Mouse (Mus musculus): ENCODE measurements around the gene Rfk.

Gene Rfk

GRCm38 (mm10) chr19:17393841-17394591, at the start of gene Rfk:
TSS of gene Rfk (plus strand) at chr19:17394043.
- peak; percentile 96 to 97 for DNase-seq

GRCm38 (mm10) chr19:17344881-17345280, 49.0 kb upstream of the Rfk start:
- no peak for DNase-seq

- DNase-seq = no peak
Measured at GRCm38 (mm10) chr19:17346716-17347474, 46.9 kb upstream of the Rfk start.

- no peak for DNase-seq
Measured at GRCm38 (mm10) chr19:17347852-17348251, 46.0 kb upstream of the Rfk start.

GRCm38 (mm10) chr19:17353727-17354126, 40.1 kb upstream of the Rfk start:
- no peak for DNase-seq

GRCm38 (mm10) chr19:17354362-17354761, 39.5 kb upstream of the Rfk start:
- DNase-seq = no peak

GRCm38 (mm10) chr19:17354797-17355196, 39.0 kb upstream of the Rfk start:
- DNase-seq = peak in 1 of 2 experiments; percentile 27

- DNase-seq = peak in 1 of 2 experiments; percentile 37
Measured at GRCm38 (mm10) chr19:17355361-17355760, 38.5 kb upstream of the Rfk start.

- DNase-seq = peak; percentile 55 to 78
Measured at GRCm38 (mm10) chr19:17355950-17356867, 37.6 kb upstream of the Rfk start.

GRCm38 (mm10) chr19:17356932-17357331, 36.9 kb upstream of the Rfk start:
- no peak for DNase-seq

- DNase-seq = no peak
Measured at GRCm38 (mm10) chr19:17357391-17357790, 36.5 kb upstream of the Rfk start.

- DNase-seq = no peak
Measured at GRCm38 (mm10) chr19:17359315-17359890, 34.4 kb upstream of the Rfk start.

- DNase-seq = no peak
Measured at GRCm38 (mm10) chr19:17361181-17361580, 32.7 kb upstream of the Rfk start.

GRCm38 (mm10) chr19:17364741-17365140, 29.1 kb upstream of the Rfk start:
- peak; percentile 66 to 75 for DNase-seq

GRCm38 (mm10) chr19:17366364-17367090, 27.3 kb upstream of the Rfk start:
- DNase-seq = no peak

- no peak for DNase-seq
Measured at GRCm38 (mm10) chr19:17368557-17368956, 25.3 kb upstream of the Rfk start.

- DNase-seq = no peak
Measured at GRCm38 (mm10) chr19:17369581-17369980, 24.3 kb upstream of the Rfk start.

- no peak for DNase-seq
Measured at GRCm38 (mm10) chr19:17372701-17373100, 21.1 kb upstream of the Rfk start, which contains the start of gene Gcnt1. TSS of gene Gcnt1 (minus strand) at chr19:17372844.

GRCm38 (mm10) chr19:17378845-17379244, 15.0 kb upstream of the Rfk start:
- no peak for DNase-seq

- no peak for DNase-seq
Measured at GRCm38 (mm10) chr19:17380549-17380948, 13.3 kb upstream of the Rfk start.

GRCm38 (mm10) chr19:17382807-17383397, 10.9 kb upstream of the Rfk start:
- DNase-seq = no peak
